Mouse (Mus musculus): Measurements from ENCODE around the gene Ube2f. TPM values are rescaled to one million over a fixed set of nuclear protein-coding genes. Genes with fewer than 3 reads are reported as not detected.

Gene Ube2f
- polyA plus RNA-seq, 1 experiment from 2014 or later: 87.6 TPM

GRCm38 (mm10) chr1:91279126-91279525 is 29.0 kb downstream of the Ube2f start:
- Histone ChIP-seq H3K4me1 (no peaks in the 10 kb centered on the region), H3K27me3 (replicated peaks; ENCODE audit: low read depth, poor library complexity, severe bottlenecking) (no peaks in the 10 kb centered on the region), H3K36me3 (replicated peaks) (peaks cover 88% of the 10 kb centered on the region), H3K27ac (replicated peaks) (no peak overlapping the region), H3K4me3 (no peak overlapping the region), H3K9me3 (no peaks in the 10 kb centered on the region)
- 84% methylated on average over 1 of the region's 1 CpGs for WGBS
- no peak for DNase-seq (ENCODE audit: low spot score)

GRCm38 (mm10) chr1:91282582-91282981 is 32.5 kb downstream of the Ube2f start:
- Histone ChIP-seq H3K4me1 (no peaks in the 10 kb centered on the region), H3K4me3 (no peak overlapping the region), H3K36me3 (replicated peaks) (peaks cover 90% of the 10 kb centered on the region), H3K27ac (replicated peaks) (no peak overlapping the region), H3K27me3 (replicated peaks; ENCODE audit: low read depth, poor library complexity, severe bottlenecking) (no peaks in the 10 kb centered on the region), H3K9me3 (no peaks in the 10 kb centered on the region)
- no peak for DNase-seq (ENCODE audit: low spot score)
- WGBS: 98% methylated on average over 1 of the region's 1 CpGs

- 89% methylated on average over 1 of the region's 1 CpGs for WGBS
- no peaks in the 10 kb centered on the region for H3K9me3 ChIP-seq
- no peak overlapping the region for H3K4me3 ChIP-seq
- peaks cover 69% of the 10 kb centered on the region for H3K36me3 ChIP-seq (replicated peaks)
- no peaks in the 10 kb centered on the region for H3K4me1 ChIP-seq
- no peak overlapping the region for H3K27ac ChIP-seq (replicated peaks)
- DNase-seq (ENCODE audit: low spot score): no peak
- H3K27me3 ChIP-seq (replicated peaks; ENCODE audit: low read depth, poor library complexity, severe bottlenecking): no peaks in the 10 kb centered on the region
Measured at GRCm38 (mm10) chr1:91289375-91289774, 39.3 kb downstream of the Ube2f start.

- Histone ChIP-seq H3K36me3 (replicated peaks) (peaks cover 54% of the 10 kb centered on the region), H3K4me1 (no peaks in the 10 kb centered on the region), H3K4me3 (no peak overlapping the region), H3K27me3 (replicated peaks; ENCODE audit: low read depth, poor library complexity, severe bottlenecking) (no peaks in the 10 kb centered on the region), H3K9me3 (no peaks in the 10 kb centered on the region), H3K27ac (replicated peaks) (no peak overlapping the region)
- DNase-seq (ENCODE audit: low spot score): no peak
- WGBS: 95% methylated on average over 11 of the region's 11 CpGs
Measured at GRCm38 (mm10) chr1:91292101-91292825, 42.2 kb downstream of the Ube2f start.

GRCm38 (mm10) chr1:91295544-91295943 is 45.4 kb downstream of the Ube2f start:
- no peak overlapping the region for H3K4me3 ChIP-seq
- no peaks in the 10 kb centered on the region for H3K27me3 ChIP-seq (replicated peaks; ENCODE audit: low read depth, poor library complexity, severe bottlenecking)
- peaks cover 20% of the 10 kb centered on the region for H3K4me1 ChIP-seq
- H3K9me3 ChIP-seq: no peaks in the 10 kb centered on the region
- WGBS: 93% methylated on average over 6 of the region's 6 CpGs
- H3K36me3 ChIP-seq (replicated peaks): peaks cover 27% of the 10 kb centered on the region
- DNase-seq (ENCODE audit: low spot score): no peak
- no peak overlapping the region for H3K27ac ChIP-seq (replicated peaks)

- H3K9me3 ChIP-seq: no peaks in the 10 kb centered on the region
- peaks cover 20% of the 10 kb centered on the region for H3K4me1 ChIP-seq
- under 1% methylated on average over 62 of the region's 65 CpGs for WGBS
- H3K36me3 ChIP-seq (replicated peaks): peaks cover 14% of the 10 kb centered on the region
- DNase-seq (ENCODE audit: low spot score): peak; percentile 93
- peak within 1 kb of the TSS; percentile 89 for H3K4me3 ChIP-seq
- H3K27ac ChIP-seq (replicated peaks): peak within 1 kb of the TSS; percentile 83
- no peaks in the 10 kb centered on the region for H3K27me3 ChIP-seq (replicated peaks; ENCODE audit: low read depth, poor library complexity, severe bottlenecking)
Measured at GRCm38 (mm10) chr1:91297799-91298744, 48.0 kb downstream of the Ube2f start, which contains the start of gene Scly. Gene Scly (plus strand): TSS chr1:91298338.

GRCm38 (mm10) chr1:91299026-91299706 is 49.1 kb downstream of the Ube2f start:
- H3K27me3 ChIP-seq (replicated peaks; ENCODE audit: low read depth, poor library complexity, severe bottlenecking): no peaks in the 10 kb centered on the region
- peaks cover 20% of the 10 kb centered on the region for H3K4me1 ChIP-seq
- no peak for DNase-seq (ENCODE audit: low spot score)
- H3K4me3 ChIP-seq: peak overlapping the region; percentile 89
- peaks cover 18% of the 10 kb centered on the region for H3K36me3 ChIP-seq (replicated peaks)
- H3K27ac ChIP-seq (replicated peaks): no peak overlapping the region
- 82% methylated on average over 13 of the region's 13 CpGs for WGBS
- H3K9me3 ChIP-seq: no peaks in the 10 kb centered on the region

- WGBS: 72% methylated on average over 5 of the region's 5 CpGs
- no peak for DNase-seq (ENCODE audit: low spot score)
Measured at GRCm38 (mm10) chr1:91299707-91300426, 49.8 kb downstream of the Ube2f start.

GRCm38 (mm10) chr1:91301206-91301920 is 51.3 kb downstream of the Ube2f start:
- no peak overlapping the region for H3K27ac ChIP-seq (replicated peaks)
- DNase-seq (ENCODE audit: low spot score): no peak
- no peaks in the 10 kb centered on the region for H3K9me3 ChIP-seq
- H3K36me3 ChIP-seq (replicated peaks): peaks cover 20% of the 10 kb centered on the region
- no peaks in the 10 kb centered on the region for H3K27me3 ChIP-seq (replicated peaks; ENCODE audit: low read depth, poor library complexity, severe bottlenecking)
- peaks cover 20% of the 10 kb centered on the region for H3K4me1 ChIP-seq
- no peak overlapping the region for H3K4me3 ChIP-seq
- WGBS: 85% methylated on average over 3 of the region's 3 CpGs

More at GRCm38 (mm10) chr1:91299707-91300426, 49.8 kb downstream of the Ube2f start:
- no peaks in the 10 kb centered on the region for H3K27me3 ChIP-seq (replicated peaks; ENCODE audit: low read depth, poor library complexity, severe bottlenecking)
- no peaks in the 10 kb centered on the region for H3K9me3 ChIP-seq
- H3K4me3 ChIP-seq: 0 out of 2 replicates have a peak overlapping the region, but pooled peaks have one; percentile 89
- H3K36me3 ChIP-seq (replicated peaks): peaks cover 18% of the 10 kb centered on the region
- H3K27ac ChIP-seq (replicated peaks): no peak overlapping the region
- H3K4me1 ChIP-seq: peaks cover 20% of the 10 kb centered on the region

- H3K9me3 ChIP-seq: no peaks in the 10 kb centered on the region
- H3K27ac ChIP-seq (replicated peaks): no peak overlapping the region
- no peaks in the 10 kb centered on the region for H3K27me3 ChIP-seq (replicated peaks; ENCODE audit: low read depth, poor library complexity, severe bottlenecking)
- no peak for DNase-seq (ENCODE audit: low spot score)
- peaks cover 24% of the 10 kb centered on the region for H3K36me3 ChIP-seq (replicated peaks)
- H3K4me1 ChIP-seq: peaks cover 20% of the 10 kb centered on the region
- no peak overlapping the region for H3K4me3 ChIP-seq
- WGBS: 86% methylated on average over 3 of the region's 3 CpGs
Measured at GRCm38 (mm10) chr1:91302021-91302420, 51.9 kb downstream of the Ube2f start.

- no peak overlapping the region for H3K4me3 ChIP-seq
- H3K9me3 ChIP-seq: no peaks in the 10 kb centered on the region
- WGBS: 93% methylated on average over 4 of the region's 4 CpGs
- no peaks in the 10 kb centered on the region for H3K27me3 ChIP-seq (replicated peaks; ENCODE audit: low read depth, poor library complexity, severe bottlenecking)
- no peak overlapping the region for H3K27ac ChIP-seq (replicated peaks)
- no peak for DNase-seq (ENCODE audit: low spot score)
- H3K36me3 ChIP-seq (replicated peaks): peaks cover 47% of the 10 kb centered on the region
- peaks cover 4% of the 10 kb centered on the region for H3K4me1 ChIP-seq
Measured at GRCm38 (mm10) chr1:91304621-91305020, 54.5 kb downstream of the Ube2f start.

Data from embryonic facial prominence, embryonic 10.5 days (tissue).